Comparison of ENCODE assay signal across 8 mouse cellular contexts in genomic region chr3:137955560-137956081, GRCm38 (mm10). TPM values are rescaled to one million over a fixed set of nuclear protein-coding genes. Genes with fewer than 3 reads are reported as not detected.
DNase-seq lines count a peak whose midpoint lies in the region; ATAC-seq lines count a peak whose summit lies in the region.

No protein-coding gene starts in this region.

- no peak overlapping the region for H3K9ac ChIP-seq in embryonic facial prominence, embryonic 11.5 days (replicated peaks; ENCODE audit: low read length)
- no peak overlapping the region for H3K9ac ChIP-seq in intestine, embryonic 15.5 days

- no peaks in the 10 kb centered on the region for H3K27me3 ChIP-seq in embryonic facial prominence, embryonic 11.5 days (ENCODE audit: control insufficient read depth, insufficient read depth, low read length)
- no peaks in the 10 kb centered on the region for H3K27me3 ChIP-seq in intestine, embryonic 15.5 days (replicated peaks)

- H3K4me2 ChIP-seq in embryonic facial prominence, embryonic 11.5 days (ENCODE audit: low read depth, low read length), result peak overlapping the region; percentile 21
- H3K4me2 ChIP-seq in intestine, embryonic 15.5 days (replicated peaks), result peak overlapping the region; percentile 37

- intact Hi-C loops in left cerebral cortex, postnatal 25 days (cut with DNase I), result no loop called here

- no peak for ATAC-seq in embryonic facial prominence, embryonic 11.5 days (replicated peaks; ENCODE audit: insufficient number of reproducible peaks, low FRiP score, low TSS enrichment, low read depth)
- no peak; the same call in 1 of the 2 replicates for ATAC-seq in intestine, embryonic 15.5 days

- H3K4me3 ChIP-seq in embryonic facial prominence, embryonic 11.5 days (ENCODE audit: low read depth, low read length), result no peak overlapping the region
- no peak overlapping the region for H3K4me3 ChIP-seq in intestine, embryonic 15.5 days (replicated peaks)

- peak; percentile 64 for DNase-seq in retina, postnatal 1 day
- no peak for DNase-seq in retina, embryonic 14.5 days (ENCODE audit: low spot score)
- DNase-seq in embryonic facial prominence, embryonic 11.5 days (ENCODE audit: low spot score), result peak; percentile 57
- peak; percentile 29 to 32 for DNase-seq in natural killer cell, adult 2 months (ENCODE audit: low spot score in 2 of 2)
- no peak for DNase-seq in left cerebral cortex, postnatal 25 days (ENCODE audit: low spot score in 2 of 2)
- no peak for DNase-seq in gastrocnemius, postnatal 4 days (ENCODE audit: low spot score in 2 of 2)
- no peak for DNase-seq in ovary, postnatal 36 days (ENCODE audit: low spot score)

- H3K27ac ChIP-seq in embryonic facial prominence, embryonic 11.5 days (replicated peaks; ENCODE audit: low read depth, low read length), result no peak overlapping the region
- no peak overlapping the region for H3K27ac ChIP-seq in intestine, embryonic 15.5 days

- H3K4me1 ChIP-seq in embryonic facial prominence, embryonic 11.5 days (ENCODE audit: control insufficient read depth, insufficient read depth, low read length), result no peaks in the 10 kb centered on the region
- peaks cover 17% of the 10 kb centered on the region for H3K4me1 ChIP-seq in intestine, embryonic 15.5 days (replicated peaks)

- no peaks in the 10 kb centered on the region for H3K36me3 ChIP-seq in embryonic facial prominence, embryonic 11.5 days (replicated peaks; ENCODE audit: control insufficient read depth, insufficient read depth, low read depth, low read length)
- H3K36me3 ChIP-seq in intestine, embryonic 15.5 days, result no peaks in the 10 kb centered on the region

- WGBS in embryonic facial prominence, embryonic 11.5 days, result 22% methylated on average over 16 of the region's 16 CpGs
- WGBS in intestine, embryonic 15.5 days, result 18% methylated on average over 16 of the region's 16 CpGs

- no peaks in the 10 kb centered on the region for H3K9me3 ChIP-seq in embryonic facial prominence, embryonic 11.5 days (replicated peaks; ENCODE audit: control insufficient read depth, low read length)
- no peaks in the 10 kb centered on the region for H3K9me3 ChIP-seq in intestine, embryonic 15.5 days

RNA-seq across cellular contexts. Expression of gene Dapp1, which starts 25.7 kb away (rescaled TPM):
- polyA plus RNA-seq in embryonic facial prominence, embryonic 11.5 days (2014; fragmentation: Nextera tagmentation; extraction: Ambion mirVana), result 4.2 and 4.6 TPM in 2 replicates
- 23.2 and 23.7 TPM in 2 replicates for polyA plus RNA-seq in intestine, embryonic 15.5 days (2015; fragmentation: Nextera tagmentation; extraction: Ambion mirVana)
- total RNA-seq in left cerebral cortex, postnatal 25 days (2021), result 1 to 10 TPM; 2.5 to 2.9 TPM
- 1 to 10 TPM; 2.6 to 3.4 TPM for total RNA-seq in gastrocnemius, postnatal 4 days (2021)

RNA-seq across cellular contexts. Expression of gene Lamtor3, which starts 37.3 kb away (rescaled TPM):
- polyA plus RNA-seq in embryonic facial prominence, embryonic 11.5 days (2014; fragmentation: Nextera tagmentation; extraction: Ambion mirVana), result 114 and 117 TPM in 2 replicates
- polyA plus RNA-seq in intestine, embryonic 15.5 days (2015; fragmentation: Nextera tagmentation; extraction: Ambion mirVana), result 135 and 139 TPM in 2 replicates
- 10 to 100 TPM; 75.1 to 76.3 TPM for total RNA-seq in left cerebral cortex, postnatal 25 days (2021)
- total RNA-seq in gastrocnemius, postnatal 4 days (2021), result 10 to 100 TPM; 55.8 to 59.8 TPM

Comparison
In these comparisons a context has a peak if more than half of its experiments do, and no peak if none do; other contexts are left out.
1. DNase-seq: peak in retina, postnatal 1 day (single experiment), embryonic facial prominence, embryonic 11.5 days (single experiment) and natural killer cell, adult 2 months (2 of 2); none in retina, embryonic 14.5 days (single experiment), left cerebral cortex, postnatal 25 days (0 of 2), gastrocnemius, postnatal 4 days (0 of 2) and ovary, postnatal 36 days (single experiment).